Mouse (Mus musculus): ENCODE data around the gene Rara. TPM values are rescaled to one million over a fixed set of nuclear protein-coding genes. Genes with fewer than 3 reads are reported as not detected.
"Not testable (repeated sequence)": the region's sequence is repeated elsewhere in the genome, so short reads cannot be mapped to it uniquely, and the experiment has no call there.

Gene Rara
- polyA plus RNA-seq, 1 experiment from 2014 or later, result 8.2 TPM

- H3K4me3 ChIP-seq (ENCODE audit: low read depth, low read length), result no peak overlapping the region
- 93% methylated on average over 4 of the region's 4 CpGs for WGBS
- H3K4me1 ChIP-seq (ENCODE audit: control insufficient read depth, insufficient read depth, low read length), result peaks cover 9% of the 10 kb centered on the region
- no peaks in the 10 kb centered on the region for H3K9me3 ChIP-seq (replicated peaks; ENCODE audit: control insufficient read depth, low read length)
- no peaks in the 10 kb centered on the region for H3K27me3 ChIP-seq (replicated peaks; ENCODE audit: control insufficient read depth, insufficient read depth, low read length)
- no peak for DNase-seq (ENCODE audit: low spot score)
- H3K36me3 ChIP-seq (ENCODE audit: control insufficient read depth, insufficient read depth, low read length), result peaks cover 33% of the 10 kb centered on the region
- H3K4me2 ChIP-seq (ENCODE audit: low read length), result no peak overlapping the region
- H3K9ac ChIP-seq (ENCODE audit: low read length), result no peak overlapping the region
- ATAC-seq, result no peak
- no peak overlapping the region for H3K27ac ChIP-seq (ENCODE audit: low read depth, low read length)
Observed at GRCm38 (mm10) chr11:98905583-98905982, 22.0 kb upstream of the Rara start.

- Histone ChIP-seq H3K27ac (ENCODE audit: low read depth, low read length) (no peak overlapping the region), H3K27me3 (replicated peaks; ENCODE audit: control insufficient read depth, insufficient read depth, low read length) (no peaks in the 10 kb centered on the region), H3K4me3 (ENCODE audit: low read depth, low read length) (peak overlapping the region; percentile 46), H3K9me3 (replicated peaks; ENCODE audit: control insufficient read depth, low read length) (no peaks in the 10 kb centered on the region), H3K4me2 (ENCODE audit: low read length) (peak overlapping the region; percentile 86), H3K9ac (ENCODE audit: low read length) (no peak overlapping the region; the same call in 1 of the 2 replicates), H3K36me3 (ENCODE audit: control insufficient read depth, insufficient read depth, low read length) (peaks cover 34% of the 10 kb centered on the region; the same call in 1 of the 2 replicates), H3K4me1 (ENCODE audit: control insufficient read depth, insufficient read depth, low read length) (peaks cover 9% of the 10 kb centered on the region)
- DNase-seq (ENCODE audit: low spot score), result no peak
- 59% methylated on average over 5 of the region's 5 CpGs for WGBS
- no peak for ATAC-seq
Observed at GRCm38 (mm10) chr11:98907063-98907436, 20.6 kb upstream of the Rara start.

GRCm38 (mm10) chr11:98907437-98908173, 20.0 kb upstream of the Rara start, which contains the start of gene Cdc6:
Cdc6 (plus strand) TSS chr11:98907801.
- WGBS, result 0% methylated on average over 49 of the region's 49 CpGs
- peaks cover 9% of the 10 kb centered on the region for H3K4me1 ChIP-seq (ENCODE audit: control insufficient read depth, insufficient read depth, low read length)
- H3K4me2 ChIP-seq (ENCODE audit: low read length), result peak within 1 kb of the TSS; percentile 86
- H3K9me3 ChIP-seq (replicated peaks; ENCODE audit: control insufficient read depth, low read length), result no peaks in the 10 kb centered on the region
- peaks cover 34% of the 10 kb centered on the region for H3K36me3 ChIP-seq (ENCODE audit: control insufficient read depth, insufficient read depth, low read length)
- DNase-seq (ENCODE audit: low spot score) (peak; percentile 99), ATAC-seq (peak; percentile 99)
- H3K27ac ChIP-seq (ENCODE audit: low read depth, low read length), result no peak within 1 kb of the TSS
- H3K27me3 ChIP-seq (replicated peaks; ENCODE audit: control insufficient read depth, insufficient read depth, low read length), result no peaks in the 10 kb centered on the region
- peak within 1 kb of the TSS; percentile 60 for H3K9ac ChIP-seq (ENCODE audit: low read length)
- peak within 1 kb of the TSS; percentile 46 for H3K4me3 ChIP-seq (ENCODE audit: low read depth, low read length)

GRCm38 (mm10) chr11:98909654-98910053, 18.0 kb upstream of the Rara start:
- 37% methylated on average over 6 of the region's 6 CpGs for WGBS

GRCm38 (mm10) chr11:98910415-98910814, 17.2 kb upstream of the Rara start:
- H3K9me3 ChIP-seq (replicated peaks; ENCODE audit: control insufficient read depth, low read length), result no peaks in the 10 kb centered on the region
- H3K4me3 ChIP-seq (ENCODE audit: low read depth, low read length), result no peak overlapping the region
- peaks cover 55% of the 10 kb centered on the region for H3K36me3 ChIP-seq (ENCODE audit: control insufficient read depth, insufficient read depth, low read length)
- 93% methylated on average over 11 of the region's 11 CpGs for WGBS
- H3K9ac ChIP-seq (ENCODE audit: low read length), result no peak overlapping the region
- H3K4me2 ChIP-seq (ENCODE audit: low read length), result no peak overlapping the region
- H3K4me1 ChIP-seq (ENCODE audit: control insufficient read depth, insufficient read depth, low read length), result peaks cover 9% of the 10 kb centered on the region
- no peaks in the 10 kb centered on the region for H3K27me3 ChIP-seq (replicated peaks; ENCODE audit: control insufficient read depth, insufficient read depth, low read length)
- ATAC-seq (no peak), DNase-seq (ENCODE audit: low spot score) (no peak)
- H3K27ac ChIP-seq (ENCODE audit: low read depth, low read length), result no peak overlapping the region

More at GRCm38 (mm10) chr11:98909654-98910053, 18.0 kb upstream of the Rara start:
- Histone ChIP-seq H3K27ac (ENCODE audit: low read depth, low read length) (no peak overlapping the region), H3K36me3 (ENCODE audit: control insufficient read depth, insufficient read depth, low read length) (peaks cover 53% of the 10 kb centered on the region), H3K9ac (ENCODE audit: low read length) (peak overlapping the region; percentile 21; the same call in 1 of the 2 replicates), H3K9me3 (replicated peaks; ENCODE audit: control insufficient read depth, low read length) (no peaks in the 10 kb centered on the region), H3K4me3 (ENCODE audit: low read depth, low read length) (no peak overlapping the region), H3K27me3 (replicated peaks; ENCODE audit: control insufficient read depth, insufficient read depth, low read length) (no peaks in the 10 kb centered on the region), H3K4me2 (ENCODE audit: low read length) (peak overlapping the region; percentile 24), H3K4me1 (ENCODE audit: control insufficient read depth, insufficient read depth, low read length) (peaks cover 9% of the 10 kb centered on the region)
- ATAC-seq (no peak), DNase-seq (ENCODE audit: low spot score) (peak; percentile 82)

- DNase-seq (ENCODE audit: low spot score), result no peak
- Histone ChIP-seq H3K4me3 (ENCODE audit: low read depth, low read length) (no peak overlapping the region), H3K9me3 (replicated peaks; ENCODE audit: control insufficient read depth, low read length) (no peaks in the 10 kb centered on the region), H3K36me3 (ENCODE audit: control insufficient read depth, insufficient read depth, low read length) (peaks cover 55% of the 10 kb centered on the region), H3K27ac (ENCODE audit: low read depth, low read length) (no peak overlapping the region), H3K9ac (ENCODE audit: low read length) (no peak overlapping the region), H3K27me3 (replicated peaks; ENCODE audit: control insufficient read depth, insufficient read depth, low read length) (no peaks in the 10 kb centered on the region), H3K4me1 (ENCODE audit: control insufficient read depth, insufficient read depth, low read length) (peaks cover 9% of the 10 kb centered on the region), H3K4me2 (ENCODE audit: low read length) (no peak overlapping the region)
- WGBS, result 92% methylated on average over 5 of the region's 5 CpGs
- no peak for ATAC-seq
Observed at GRCm38 (mm10) chr11:98911498-98911897, 16.1 kb upstream of the Rara start.

GRCm38 (mm10) chr11:98914196-98914595, 13.4 kb upstream of the Rara start:
- Histone ChIP-seq H3K36me3 (ENCODE audit: control insufficient read depth, insufficient read depth, low read length) (peaks cover 66% of the 10 kb centered on the region), H3K27ac (ENCODE audit: low read depth, low read length) (no peak overlapping the region), H3K4me3 (ENCODE audit: low read depth, low read length) (no peak overlapping the region), H3K9me3 (replicated peaks; ENCODE audit: control insufficient read depth, low read length) (no peaks in the 10 kb centered on the region), H3K4me2 (ENCODE audit: low read length) (no peak overlapping the region), H3K27me3 (replicated peaks; ENCODE audit: control insufficient read depth, insufficient read depth, low read length) (no peaks in the 10 kb centered on the region), H3K4me1 (ENCODE audit: control insufficient read depth, insufficient read depth, low read length) (peaks cover 4% of the 10 kb centered on the region; the same call in 1 of the 2 replicates), H3K9ac (ENCODE audit: low read length) (no peak overlapping the region)
- DNase-seq (ENCODE audit: low spot score) (no peak), ATAC-seq (no peak)
- 84% methylated on average over 11 of the region's 11 CpGs for WGBS

- not testable (repeated sequence) for H3K27ac ChIP-seq (ENCODE audit: low read depth, low read length)
Observed at GRCm38 (mm10) chr11:98916376-98916775, 11.2 kb upstream of the Rara start.

GRCm38 (mm10) chr11:98917428-98918005, 10.1 kb upstream of the Rara start:
- H3K4me1 ChIP-seq (ENCODE audit: control insufficient read depth, insufficient read depth, low read length), result no peaks in the 10 kb centered on the region
- DNase-seq (ENCODE audit: low spot score) (no peak), ATAC-seq (no peak)
- H3K27me3 ChIP-seq (replicated peaks; ENCODE audit: control insufficient read depth, insufficient read depth, low read length), result no peaks in the 10 kb centered on the region
- no peak overlapping the region for H3K27ac ChIP-seq (ENCODE audit: low read depth, low read length)
- H3K36me3 ChIP-seq (ENCODE audit: control insufficient read depth, insufficient read depth, low read length), result peaks cover 53% of the 10 kb centered on the region
- no peak overlapping the region for H3K4me3 ChIP-seq (ENCODE audit: low read depth, low read length)
- no peaks in the 10 kb centered on the region for H3K9me3 ChIP-seq (replicated peaks; ENCODE audit: control insufficient read depth, low read length)
- H3K9ac ChIP-seq (ENCODE audit: low read length), result no peak overlapping the region
- no peak overlapping the region for H3K4me2 ChIP-seq (ENCODE audit: low read length)
- 73% methylated on average over 13 of the region's 13 CpGs for WGBS

More at GRCm38 (mm10) chr11:98916376-98916775, 11.2 kb upstream of the Rara start:
- H3K4me1 ChIP-seq (ENCODE audit: control insufficient read depth, insufficient read depth, low read length); ATAC-seq; DNase-seq (ENCODE audit: low spot score); H3K4me2 ChIP-seq (ENCODE audit: low read length); H3K9me3 ChIP-seq (replicated peaks; ENCODE audit: control insufficient read depth, low read length); H3K4me3 ChIP-seq (ENCODE audit: low read depth, low read length); H3K27me3 ChIP-seq (replicated peaks; ENCODE audit: control insufficient read depth, insufficient read depth, low read length); H3K9ac ChIP-seq (ENCODE audit: low read length): not testable (repeated sequence)
- H3K36me3 ChIP-seq (ENCODE audit: control insufficient read depth, insufficient read depth, low read length), result peaks cover 61% of the 10 kb centered on the region
- 92% methylated on average over 3 of the region's 3 CpGs for WGBS

Data from forebrain, embryonic 14.5 days (tissue).